Mouse (Mus musculus) heart, embryonic 13.5 days (tissue): Measurements from ENCODE around the gene Sdc3. TPM values are rescaled to one million over a fixed set of nuclear protein-coding genes. Genes with fewer than 3 reads are reported as not detected.

Source experiments
- ATAC-seq: fragments of 200-750 bp; cut with Nextera tagmentation; 2 replicates; pipeline ENCODE4 v1.8.0; 2017; ENCODE audit warnings: moderate TSS enrichment; ENCODE audit not compliant: insufficient number of reproducible peaks, low FRiP score, low TSS enrichment; ENCODE audit errors: extremely low read depth
- H3K27ac ChIP-seq: fragments of 300-500 bp; sonication (generic); replicated peaks from 2 replicates; pipeline ENCODE4 v1.5.1; 2015; ENCODE audit warnings: moderate library complexity, mild to moderate bottlenecking, inconsistent platforms
- H3K27me3 ChIP-seq: fragments of 300-500 bp; sonication (generic); replicated peaks from 2 replicates; pipeline ENCODE4 v1.6.1; 2015; ENCODE audit warnings: mild to moderate bottlenecking, inconsistent platforms
- H3K36me3 ChIP-seq: fragments of 300-500 bp; sonication (generic); 2 replicates; pipeline ENCODE4 v1.6.1; 2015; ENCODE audit warnings: mild to moderate bottlenecking, inconsistent platforms
- H3K4me1 ChIP-seq: fragments of 300-500 bp; sonication (generic); 2 replicates; pipeline ENCODE4 v1.6.1; 2015; ENCODE audit warnings: inconsistent platforms
- H3K4me2 ChIP-seq: fragments of 300-500 bp; sonication (generic); 2 replicates; pipeline ENCODE4 v1.6.1; 2015; ENCODE audit warnings: inconsistent platforms, mild to moderate bottlenecking, moderate library complexity
- H3K4me3 ChIP-seq: fragments of 300-500 bp; sonication (generic); 2 replicates; pipeline ENCODE4 v1.5.1; 2015; ENCODE audit warnings: moderate library complexity, mild to moderate bottlenecking, inconsistent platforms
- H3K9ac ChIP-seq: fragments of 300-500 bp; sonication (generic); 2 replicates; pipeline ENCODE4 v1.6.1; 2015; ENCODE audit warnings: inconsistent platforms, mild to moderate bottlenecking, moderate library complexity
- H3K9me3 ChIP-seq: fragments of 300-500 bp; sonication (generic); 2 replicates; pipeline ENCODE4 v1.6.1; 2016; ENCODE audit warnings: inconsistent platforms
- WGBS: fragments of 180-500 bp; shearing (Covaris S2); methylation state at CpG from one replicate; pipeline ENCODE4 v1.1.7; 2015; ENCODE audit warnings: mixed read lengths; 5-methylcytosine and 5-hydroxymethylcytosine counted together
- polyA plus RNA-seq: library from polyadenylated mRNA; unstranded; fragments of >200 nt; fragmentation: Nextera tagmentation; extraction: Ambion mirVana; gene quantifications from 2 replicates; pipeline ENCODE4 v1.2.1, GENCODE M21; 2015

The Sdc3 gene
- polyA plus RNA-seq, 1 experiment from 2014 or later, result 23.9 TPM

DNA sequence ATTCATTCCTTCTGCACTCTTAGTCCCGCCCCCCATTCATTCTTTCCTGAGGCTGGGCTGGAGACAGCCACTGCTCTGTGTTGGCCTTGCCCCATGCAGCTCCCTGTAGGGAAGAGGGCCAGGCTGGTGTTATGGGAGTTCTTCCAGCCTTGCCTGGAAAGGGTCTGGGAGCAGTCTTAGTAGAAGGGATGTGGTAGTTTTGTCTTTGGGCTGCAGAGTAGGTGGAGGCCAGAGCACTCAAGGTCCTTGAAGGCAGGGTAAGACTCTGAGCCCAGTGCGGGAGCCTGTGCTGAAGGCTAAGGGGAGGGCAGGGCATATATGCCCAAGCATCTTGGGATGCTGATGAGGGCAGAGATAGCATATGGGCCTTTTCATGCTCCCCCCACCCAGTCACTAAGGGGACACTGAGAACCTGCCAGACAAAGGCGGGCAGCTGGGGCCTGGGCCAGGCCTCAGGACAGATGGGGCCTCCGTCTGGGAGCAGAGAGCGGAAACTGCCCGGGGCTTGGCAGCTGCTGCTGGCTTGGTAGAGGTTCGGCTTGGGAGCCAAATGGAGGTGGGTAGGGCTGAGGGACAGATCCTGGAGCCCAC, 12.5 kb downstream of the Sdc3 start:
- no peaks in the 10 kb centered on the region for H3K36me3 ChIP-seq
- WGBS, result 68% methylated on average over 7 of the region's 7 CpGs
- no peaks in the 10 kb centered on the region for H3K27me3 ChIP-seq
- H3K9ac ChIP-seq, result peak overlapping the region; percentile 44; the same call in 1 of the 2 replicates
- H3K4me3 ChIP-seq, result no peak overlapping the region
- peaks cover 64% of the 10 kb centered on the region for H3K4me1 ChIP-seq
- peak overlapping the region; percentile 25; the same call in 1 of the 2 replicates for H3K27ac ChIP-seq
- ATAC-seq, result no peak
- no peak overlapping the region for H3K4me2 ChIP-seq
- H3K9me3 ChIP-seq, result no peaks in the 10 kb centered on the region

DNA sequence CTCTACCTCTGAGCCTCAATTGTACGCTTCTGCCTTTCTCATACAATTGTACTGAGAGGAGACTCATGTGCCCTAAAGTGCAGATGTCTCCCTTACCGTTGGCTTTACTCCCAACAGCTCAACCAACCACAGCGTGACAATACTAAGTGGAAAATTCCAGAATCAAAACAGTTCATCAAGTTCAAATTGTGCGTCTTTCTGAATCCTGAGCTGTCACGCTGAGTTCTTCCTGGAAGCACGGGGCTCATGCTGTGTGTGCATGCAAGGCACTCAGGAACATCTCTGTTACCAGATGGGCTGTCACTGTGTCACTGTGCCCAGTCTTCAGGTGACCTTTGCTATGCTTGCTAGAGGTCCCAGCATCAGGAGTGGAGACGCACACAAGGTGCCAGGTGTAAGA, 13.4 kb downstream of the Sdc3 start:
- ATAC-seq, result no peak
- no peak overlapping the region for H3K4me3 ChIP-seq
- H3K9me3 ChIP-seq, result no peaks in the 10 kb centered on the region
- no peak overlapping the region for H3K9ac ChIP-seq
- H3K4me1 ChIP-seq, result peaks cover 57% of the 10 kb centered on the region
- H3K27ac ChIP-seq, result no peak overlapping the region; the same call in 1 of the 2 replicates
- H3K4me2 ChIP-seq, result no peak overlapping the region
- 78% methylated on average over 7 of the region's 7 CpGs for WGBS
- H3K36me3 ChIP-seq, result no peaks in the 10 kb centered on the region
- H3K27me3 ChIP-seq, result no peaks in the 10 kb centered on the region

- Histone ChIP-seq H3K9me3 (no peaks in the 10 kb centered on the region), H3K4me1 (peaks cover 61% of the 10 kb centered on the region), H3K4me2 (no peak overlapping the region), H3K27ac (no peak overlapping the region), H3K9ac (no peak overlapping the region), H3K27me3 (no peaks in the 10 kb centered on the region), H3K4me3 (no peak overlapping the region), H3K36me3 (no peaks in the 10 kb centered on the region)
- WGBS, result 81% methylated on average over 9 of the region's 9 CpGs
- no peak for ATAC-seq
These were observed 14.4 kb downstream of the Sdc3 start for GRCm38 (mm10) chr4:130806746-130807145.

GRCm38 (mm10) chr4:130809784-130810183, 17.4 kb downstream of the Sdc3 start:
- Histone ChIP-seq H3K27ac (no peak overlapping the region), H3K9ac (no peak overlapping the region), H3K27me3 (no peaks in the 10 kb centered on the region), H3K4me3 (no peak overlapping the region), H3K9me3 (no peaks in the 10 kb centered on the region), H3K36me3 (no peaks in the 10 kb centered on the region), H3K4me1 (peaks cover 36% of the 10 kb centered on the region), H3K4me2 (no peak overlapping the region)
- 55% methylated on average over 5 of the region's 5 CpGs for WGBS
- no peak for ATAC-seq

- no peaks in the 10 kb centered on the region for H3K9me3 ChIP-seq
- H3K4me1 ChIP-seq, result peaks cover 30% of the 10 kb centered on the region
- no peaks in the 10 kb centered on the region for H3K27me3 ChIP-seq
- no peak for ATAC-seq
- H3K4me3 ChIP-seq, result no peak overlapping the region
- no peak overlapping the region for H3K27ac ChIP-seq
- H3K9ac ChIP-seq, result no peak overlapping the region
- H3K4me2 ChIP-seq, result no peak overlapping the region
- WGBS, result 50% methylated on average over 3 of the region's 3 CpGs
- H3K36me3 ChIP-seq, result no peaks in the 10 kb centered on the region
These were observed 18.5 kb downstream of the Sdc3 start for GRCm38 (mm10) chr4:130810845-130811244.

GRCm38 (mm10) chr4:130811385-130811784, 19.0 kb downstream of the Sdc3 start:
- no peaks in the 10 kb centered on the region for H3K36me3 ChIP-seq
- H3K9me3 ChIP-seq, result no peaks in the 10 kb centered on the region
- H3K4me2 ChIP-seq, result no peak overlapping the region
- peaks cover 28% of the 10 kb centered on the region for H3K4me1 ChIP-seq
- H3K4me3 ChIP-seq, result no peak overlapping the region
- no peak for ATAC-seq
- no peaks in the 10 kb centered on the region for H3K27me3 ChIP-seq
- no peak overlapping the region for H3K27ac ChIP-seq
- WGBS, result 63% methylated on average over 7 of the region's 7 CpGs
- no peak overlapping the region for H3K9ac ChIP-seq

DNA sequence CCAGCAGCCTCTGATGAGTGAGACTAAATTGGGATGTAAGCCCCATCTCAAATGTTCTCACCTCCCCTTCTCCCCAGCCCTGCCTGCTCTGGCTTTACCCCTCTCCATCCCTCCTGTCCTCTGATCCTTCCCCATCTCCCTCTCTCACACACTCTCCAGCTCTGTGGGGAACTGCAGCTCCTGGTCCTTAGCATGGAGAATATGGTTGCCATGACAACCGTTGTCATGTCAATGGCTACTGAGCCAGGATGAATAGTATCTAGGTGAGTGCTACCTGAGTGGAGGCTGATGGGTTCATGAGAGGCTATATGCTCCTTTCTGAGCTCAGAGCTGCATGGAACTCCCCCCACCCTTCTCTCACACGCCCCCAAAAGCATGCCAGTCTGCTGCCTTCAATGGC, 21.6 kb downstream of the Sdc3 start:
- no peaks in the 10 kb centered on the region for H3K9me3 ChIP-seq
- WGBS, result 68% methylated on average over 2 of the region's 2 CpGs

GRCm38 (mm10) chr4:130814742-130815330, 22.5 kb downstream of the Sdc3 start:
- Histone ChIP-seq H3K27ac (no peak overlapping the region), H3K9ac (no peak overlapping the region), H3K27me3 (no peaks in the 10 kb centered on the region), H3K4me1 (peaks cover 22% of the 10 kb centered on the region), H3K9me3 (no peaks in the 10 kb centered on the region), H3K36me3 (peaks cover 12% of the 10 kb centered on the region), H3K4me2 (no peak overlapping the region), H3K4me3 (no peak overlapping the region)
- no peak for ATAC-seq
- 62% methylated on average over 8 of the region's 8 CpGs for WGBS

More for the DNA sequence above, 21.6 kb downstream of the Sdc3 start:
- H3K4me2 ChIP-seq, result no peak overlapping the region
- no peak overlapping the region for H3K9ac ChIP-seq
- no peak for ATAC-seq
- no peak overlapping the region for H3K4me3 ChIP-seq
- H3K27ac ChIP-seq, result no peak overlapping the region
- peaks cover 28% of the 10 kb centered on the region for H3K4me1 ChIP-seq
- H3K27me3 ChIP-seq, result no peaks in the 10 kb centered on the region
- peaks cover 5% of the 10 kb centered on the region for H3K36me3 ChIP-seq

DNA sequence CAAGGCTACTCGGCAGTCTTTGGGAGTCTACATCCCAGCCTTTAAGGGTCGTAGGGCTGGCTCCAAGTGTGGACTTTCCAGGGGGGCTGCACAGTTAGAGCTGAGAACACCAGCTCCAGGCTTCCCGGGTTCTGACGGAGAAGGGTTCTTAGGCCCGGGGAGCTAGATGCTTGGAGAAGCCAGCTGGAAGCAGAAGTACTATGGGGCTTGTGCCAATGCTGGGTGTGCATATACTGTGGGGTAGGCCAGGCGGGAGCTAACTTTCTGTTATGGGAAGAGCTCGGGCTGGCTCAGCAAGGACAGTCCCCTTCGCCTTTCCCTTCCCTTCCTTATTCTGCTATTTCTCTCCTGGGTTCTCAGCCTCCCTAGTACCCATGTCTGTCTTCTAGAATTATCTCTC, 23.5 kb downstream of the Sdc3 start:
- no peak overlapping the region for H3K4me2 ChIP-seq
- 74% methylated on average over 8 of the region's 8 CpGs for WGBS
- peaks cover 12% of the 10 kb centered on the region for H3K36me3 ChIP-seq
- H3K4me1 ChIP-seq, result peaks cover 21% of the 10 kb centered on the region
- no peak overlapping the region for H3K9ac ChIP-seq
- no peaks in the 10 kb centered on the region for H3K9me3 ChIP-seq
- H3K27me3 ChIP-seq, result no peaks in the 10 kb centered on the region
- ATAC-seq, result no peak
- H3K27ac ChIP-seq, result no peak overlapping the region
- H3K4me3 ChIP-seq, result no peak overlapping the region

DNA sequence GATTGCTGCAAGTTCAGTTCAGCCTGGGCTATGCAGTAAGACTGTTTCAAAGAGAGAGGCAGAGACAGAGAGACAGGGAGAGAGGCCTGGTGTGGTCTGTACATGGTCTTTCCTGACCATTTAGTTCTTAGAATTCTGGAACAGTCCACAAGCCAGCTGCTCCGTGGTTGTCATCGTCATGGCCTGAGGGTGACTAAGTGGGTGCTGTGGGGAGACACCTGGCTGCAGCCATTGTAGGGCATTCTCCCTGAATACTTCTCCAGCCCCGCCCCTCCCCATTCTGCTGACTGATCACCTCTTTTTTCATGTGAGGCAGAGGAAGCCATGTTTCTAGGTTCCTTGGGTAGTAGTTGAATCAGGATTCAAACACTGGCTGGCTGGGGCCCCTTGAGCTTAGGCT, 27.5 kb downstream of the Sdc3 start:
- Histone ChIP-seq H3K27ac (no peak overlapping the region), H3K4me3 (no peak overlapping the region), H3K9ac (no peak overlapping the region), H3K27me3 (no peaks in the 10 kb centered on the region), H3K4me1 (peaks cover 6% of the 10 kb centered on the region), H3K9me3 (no peaks in the 10 kb centered on the region), H3K36me3 (peaks cover 45% of the 10 kb centered on the region), H3K4me2 (no peak overlapping the region)
- 72% methylated on average over 3 of the region's 3 CpGs for WGBS
- ATAC-seq, result no peak

DNA sequence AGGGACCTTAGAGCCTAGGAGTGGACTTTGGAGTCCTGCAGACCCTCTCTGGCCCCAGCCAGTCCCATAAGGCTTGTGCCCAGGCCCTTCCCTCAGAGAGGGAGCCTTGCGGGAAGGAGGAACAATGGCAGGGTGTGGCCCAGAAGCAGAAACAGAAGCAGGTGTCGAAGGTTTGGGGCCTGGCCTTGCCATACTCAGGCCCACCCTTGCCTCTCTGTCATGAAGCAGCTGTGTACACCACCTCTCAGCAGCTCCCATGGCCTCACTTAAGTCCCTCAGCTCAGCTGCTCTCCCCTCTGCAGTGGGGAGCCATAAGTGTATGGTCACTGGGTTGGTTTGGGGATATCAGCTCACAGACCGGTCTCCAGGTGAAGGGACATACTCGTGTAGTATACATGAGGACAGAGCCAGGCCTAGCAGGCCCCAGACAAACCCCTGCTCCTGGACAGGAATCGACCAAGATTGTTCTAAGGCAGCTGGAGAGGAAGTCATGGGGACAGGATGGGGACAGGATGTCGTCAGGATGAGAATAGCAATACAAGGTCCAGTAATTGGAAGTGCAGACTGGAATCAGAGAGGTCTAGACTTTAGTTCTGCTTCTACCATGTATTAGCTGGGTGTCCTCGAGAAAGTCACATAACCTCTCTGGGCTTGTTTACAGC, 28.4 kb downstream of the Sdc3 start:
- Histone ChIP-seq H3K4me1 (0 out of 2 replicates have a peak, but pooled peaks cover 2% of the 10 kb centered on the region), H3K36me3 (peaks cover 51% of the 10 kb centered on the region), H3K9me3 (no peaks in the 10 kb centered on the region), H3K9ac (no peak overlapping the region; the same call in 1 of the 2 replicates), H3K27me3 (no peaks in the 10 kb centered on the region), H3K27ac (peak overlapping the region; percentile 45; the same call in 1 of the 2 replicates), H3K4me3 (no peak overlapping the region), H3K4me2 (no peak overlapping the region)
- no peak for ATAC-seq
- WGBS, result 63% methylated on average over 7 of the region's 7 CpGs
